Mouse (Mus musculus) ovary, postnatal 36 days (tissue): Measurements from ENCODE around the gene Dleu7.

ENCODE experiments used
- DNase-seq: peaks from one replicate; pipeline ENCODE4 v3.0.0; 2022; ENCODE audit warnings: low spot score, mixed read lengths

Dleu7 gene

DNA sequence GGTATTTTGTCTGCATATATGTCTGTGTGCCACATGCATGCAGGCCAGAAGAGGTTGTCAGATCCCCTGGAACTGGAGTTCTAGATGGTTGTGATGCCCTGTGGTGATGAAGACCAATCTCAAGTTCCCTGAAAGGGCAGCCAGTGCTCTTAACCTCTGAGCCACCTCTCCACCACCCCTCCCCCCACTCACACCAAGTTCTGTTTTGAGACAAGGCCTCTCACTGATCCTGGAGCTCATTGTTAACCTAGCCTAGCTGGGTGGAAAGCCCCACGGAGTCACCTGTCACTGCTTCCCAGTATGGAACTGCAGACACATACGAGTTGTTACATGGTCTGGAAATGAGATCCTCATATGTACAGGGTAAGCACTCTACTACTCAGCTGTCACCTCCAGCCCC, 9.9 kb downstream of the Dleu7 start:
- no peak for DNase-seq

DNA sequence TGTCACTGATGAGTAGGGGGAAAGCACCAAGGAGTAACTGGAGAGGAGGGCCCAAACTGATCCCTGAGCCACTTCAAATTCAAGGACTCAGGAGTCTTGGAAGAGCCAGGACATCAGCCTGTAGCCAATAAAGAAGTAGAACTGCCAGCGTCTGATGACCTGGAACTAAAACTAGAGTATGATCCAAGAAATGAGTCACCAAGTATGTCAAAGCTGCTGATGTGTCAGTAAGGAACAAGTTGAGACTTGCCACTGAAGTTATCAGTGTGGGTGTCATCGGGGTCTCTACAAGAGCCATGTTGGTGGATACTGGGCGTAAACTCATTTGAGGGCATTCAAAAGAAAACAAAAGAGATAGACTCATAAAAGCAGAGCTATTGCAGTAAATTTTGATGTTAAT, 19.2 kb downstream of the Dleu7 start:
- no peak for DNase-seq

DNA sequence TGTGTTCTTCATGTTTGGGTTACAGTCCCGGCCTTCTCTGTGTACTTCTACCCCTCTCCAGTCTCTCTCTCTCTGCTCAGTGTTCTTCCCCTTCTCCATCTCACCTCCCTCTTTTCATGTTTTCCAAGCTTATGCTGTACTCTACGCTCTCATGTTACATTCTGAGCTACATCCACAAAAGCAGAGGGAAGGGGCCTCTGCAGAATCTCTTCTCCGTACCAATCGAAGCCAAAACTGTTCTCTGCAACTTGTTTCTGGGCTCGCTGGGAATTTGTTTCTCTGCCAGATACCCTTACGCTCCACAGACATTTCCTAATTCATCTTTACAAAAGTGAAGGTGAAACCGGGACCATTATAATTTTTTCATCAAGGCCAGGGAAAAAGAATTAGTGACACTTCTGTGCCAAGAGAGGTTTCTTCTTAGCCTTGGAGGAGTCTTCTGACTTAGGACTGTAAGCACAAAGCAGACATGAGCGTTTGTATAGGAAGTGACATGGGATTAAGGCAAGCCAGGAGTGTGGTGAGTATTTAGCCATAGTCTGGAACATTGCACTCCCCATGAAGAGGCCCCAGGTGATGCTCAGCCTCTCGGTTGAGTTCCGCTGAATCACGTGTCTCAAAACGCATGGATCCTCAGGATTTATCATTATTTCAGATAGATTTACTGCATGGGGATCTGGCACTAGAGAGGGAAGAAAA, 22.0 kb downstream of the Dleu7 start:
- no peak for DNase-seq

DNA sequence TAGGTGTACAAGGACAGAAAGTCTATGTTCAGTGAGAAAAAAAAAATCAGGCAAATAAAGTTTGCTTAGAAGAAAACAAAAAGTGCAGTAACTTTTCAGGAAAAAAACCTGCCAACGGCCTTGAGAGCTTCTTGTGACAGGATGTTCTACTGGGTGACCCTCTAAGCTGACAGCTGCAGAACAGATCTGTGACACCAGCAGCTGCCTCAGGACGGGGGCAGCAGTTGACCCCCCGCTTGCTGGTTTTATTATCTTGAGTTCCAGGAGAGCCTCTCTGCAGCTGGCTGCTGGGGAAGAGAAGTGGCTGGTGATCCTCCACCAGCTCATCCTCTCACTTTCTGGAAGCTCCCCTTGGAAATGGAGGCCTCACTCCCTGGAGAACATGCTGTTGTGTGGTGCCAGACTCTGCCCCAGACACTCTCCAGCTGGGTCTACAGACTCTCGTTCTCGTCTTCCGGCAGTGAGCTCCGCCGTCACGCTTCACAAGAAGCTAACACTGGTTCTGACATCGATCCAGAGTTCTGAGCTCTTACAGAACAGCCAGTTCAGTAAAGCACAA, 33.8 kb downstream of the Dleu7 start:
- DNase-seq, result no peak

DNA sequence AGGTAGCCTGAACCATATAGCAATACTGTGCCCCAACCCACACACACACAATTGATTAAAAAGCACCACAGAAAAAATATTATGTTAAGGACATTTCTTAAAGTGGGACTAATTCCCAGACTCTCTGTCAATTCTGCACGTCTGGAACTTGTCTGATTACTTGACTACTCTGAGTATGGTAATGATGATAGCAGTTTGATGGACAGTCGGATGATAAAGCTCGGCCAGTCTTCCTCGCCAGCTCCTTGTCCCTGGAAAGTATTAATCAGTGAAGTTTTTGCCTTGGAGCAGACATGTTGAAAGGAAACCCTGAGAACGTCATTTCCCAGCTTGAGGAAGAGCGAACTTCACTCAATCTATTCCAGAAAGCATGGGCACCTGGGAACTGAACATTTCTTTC, 34.7 kb downstream of the Dleu7 start:
- DNase-seq, result no peak

DNA sequence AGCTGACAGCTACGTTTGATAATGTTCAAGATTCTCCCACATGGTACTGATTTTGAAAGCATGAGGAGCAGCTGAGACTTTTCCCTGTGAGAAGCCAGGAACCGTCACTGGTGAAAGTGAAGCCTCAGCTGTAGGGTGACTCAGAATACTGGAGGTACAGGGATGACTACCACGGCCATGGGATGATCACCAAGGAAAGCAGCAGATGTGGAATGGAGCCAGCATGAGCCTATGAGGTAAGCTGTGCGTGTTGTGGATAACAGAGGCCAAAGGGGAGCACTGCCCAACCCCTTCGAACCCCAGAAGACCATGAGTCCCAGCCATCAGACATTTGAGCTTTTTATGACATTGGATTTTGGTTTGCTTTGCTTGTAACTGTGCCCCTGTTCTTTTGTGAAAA, 36.8 kb downstream of the Dleu7 start:
- no peak for DNase-seq

DNA sequence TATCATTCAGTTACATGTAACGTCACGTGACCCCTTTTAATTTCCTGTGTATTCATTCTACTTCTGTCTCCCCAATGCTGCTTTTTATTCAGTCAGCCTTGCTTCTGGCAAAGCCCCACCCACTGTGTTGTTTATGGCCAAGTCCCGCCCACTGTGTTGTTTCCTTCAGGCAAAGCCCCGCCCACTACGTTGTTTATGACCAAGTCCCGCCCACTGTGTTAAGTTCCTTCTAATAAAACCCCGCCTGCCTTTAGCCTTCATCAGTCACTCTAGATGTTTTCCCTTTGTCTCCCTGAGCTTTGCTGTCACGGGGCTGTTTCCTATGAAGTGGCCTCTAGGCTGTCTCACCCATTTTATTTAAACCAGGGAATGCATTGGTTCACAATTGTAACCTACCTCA, 38.5 kb downstream of the Dleu7 start:
- no peak for DNase-seq

DNA sequence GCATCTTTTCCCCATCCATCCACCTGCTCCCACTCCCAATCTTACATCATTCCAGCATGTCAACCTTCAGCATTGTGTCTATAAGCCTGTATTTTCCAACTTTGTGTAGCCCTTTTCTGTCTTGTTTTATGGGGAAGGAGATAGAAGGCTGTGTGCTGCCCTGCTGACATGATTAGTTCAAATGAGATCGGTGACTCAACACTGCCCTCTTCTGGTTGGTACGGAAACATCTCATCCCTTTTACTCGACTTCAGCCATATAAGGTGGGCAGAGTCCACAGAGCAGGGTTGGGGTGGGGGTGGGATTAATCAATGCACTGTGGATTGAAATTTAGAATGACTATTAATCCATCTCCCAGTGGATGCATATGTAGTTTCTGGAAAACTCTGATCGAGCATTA, 40.8 kb downstream of the Dleu7 start:
- no peak for DNase-seq

DNA sequence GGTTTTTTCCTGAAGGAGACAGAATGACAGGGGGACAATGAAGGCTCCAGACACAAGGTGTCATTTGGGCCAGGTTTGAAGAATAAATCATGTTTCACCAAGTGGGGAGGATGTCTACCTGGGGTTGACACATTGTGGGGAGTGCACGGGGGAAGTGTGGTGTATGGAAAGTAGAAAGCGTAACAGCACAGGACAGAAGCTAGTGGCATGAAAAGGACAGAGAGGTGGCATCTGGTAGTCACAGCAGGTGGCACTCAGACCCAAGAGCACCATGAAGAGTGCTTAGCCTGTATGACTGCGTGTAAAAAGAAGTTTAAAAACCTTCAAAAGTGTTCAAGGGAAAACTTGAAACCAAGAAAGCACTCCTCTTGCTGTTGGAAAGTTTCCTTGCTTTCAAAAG, 42.8 kb downstream of the Dleu7 start:
- no peak for DNase-seq

DNA sequence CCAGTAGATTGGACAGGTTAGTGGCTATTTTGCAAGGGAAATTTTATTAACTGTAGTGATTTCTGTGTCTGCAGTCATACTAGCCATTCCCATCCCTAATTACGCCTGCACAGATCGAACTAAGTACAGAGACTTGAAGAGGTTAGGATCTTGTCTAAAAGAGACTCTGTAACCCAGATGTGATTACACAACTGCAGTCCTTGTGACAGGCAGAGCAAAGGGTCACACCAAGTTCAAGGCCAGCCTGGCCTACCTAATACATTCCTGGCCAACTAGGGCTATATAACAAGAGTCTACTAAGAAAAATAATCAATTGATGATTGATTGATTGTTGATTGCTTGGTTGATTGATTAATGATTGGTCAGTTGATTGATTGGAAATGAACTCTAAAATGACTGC, 43.6 kb downstream of the Dleu7 start:
- DNase-seq, result no peak

DNA sequence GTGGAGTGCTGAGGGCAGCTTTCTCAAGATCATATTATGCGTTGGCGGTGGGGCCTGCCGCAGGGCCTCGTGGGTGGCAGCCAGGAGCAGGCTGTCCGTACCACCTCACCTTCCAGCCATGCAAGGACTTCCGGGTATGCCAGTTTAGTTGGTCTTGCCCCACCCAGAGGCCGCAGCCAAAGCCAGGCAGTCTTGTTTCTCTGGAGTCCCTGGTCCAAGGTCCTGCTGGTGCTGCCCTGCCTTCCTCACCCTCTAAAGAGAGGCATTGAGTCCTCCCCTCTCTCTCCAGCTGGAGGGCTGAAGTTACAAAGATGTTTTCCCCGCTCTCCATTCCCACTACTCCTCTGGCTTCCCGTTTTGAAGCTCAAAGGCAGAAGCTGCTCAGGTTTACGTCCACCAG, 44.1 kb downstream of the Dleu7 start:
- no peak for DNase-seq

DNA sequence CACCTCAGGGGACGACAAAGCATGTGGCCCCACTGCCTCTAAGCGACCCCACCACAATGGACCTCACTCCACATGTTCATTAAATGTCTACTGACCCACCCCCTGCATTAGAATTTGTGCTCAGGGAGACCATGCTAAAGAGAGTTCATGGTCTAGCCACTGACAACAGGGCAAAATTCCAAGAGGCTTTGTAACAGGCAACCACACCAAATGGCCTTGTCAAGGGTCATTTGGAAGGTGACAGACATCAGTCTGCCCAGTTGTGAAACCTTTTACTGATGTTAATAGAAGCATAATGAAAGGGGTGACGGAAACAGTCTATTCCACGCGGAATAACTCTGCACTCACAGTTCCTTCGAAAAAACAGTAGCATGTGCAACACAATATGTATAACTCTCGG, 44.5 kb downstream of the Dleu7 start:
- DNase-seq, result no peak

DNA sequence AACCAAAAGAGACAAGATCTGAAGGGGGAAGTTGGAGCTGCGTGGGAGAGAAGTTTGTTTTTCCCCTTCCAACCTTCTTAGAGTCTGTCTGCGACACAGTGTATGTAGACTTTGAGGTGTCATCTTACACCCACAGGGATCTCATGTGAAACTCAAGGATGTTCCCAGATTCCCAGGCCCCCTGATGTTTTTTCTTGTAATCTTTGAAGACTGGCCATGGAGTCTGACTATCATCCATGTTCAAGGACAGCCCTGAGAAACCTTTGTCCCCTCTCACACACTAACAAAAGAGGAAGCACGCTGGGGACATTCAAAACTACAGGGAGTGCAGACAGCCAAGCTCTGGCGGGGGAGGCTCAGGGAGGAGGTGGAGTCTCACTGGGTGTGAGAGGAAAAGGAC, 47.3 kb downstream of the Dleu7 start:
- DNase-seq, result peak; percentile 38

DNA sequence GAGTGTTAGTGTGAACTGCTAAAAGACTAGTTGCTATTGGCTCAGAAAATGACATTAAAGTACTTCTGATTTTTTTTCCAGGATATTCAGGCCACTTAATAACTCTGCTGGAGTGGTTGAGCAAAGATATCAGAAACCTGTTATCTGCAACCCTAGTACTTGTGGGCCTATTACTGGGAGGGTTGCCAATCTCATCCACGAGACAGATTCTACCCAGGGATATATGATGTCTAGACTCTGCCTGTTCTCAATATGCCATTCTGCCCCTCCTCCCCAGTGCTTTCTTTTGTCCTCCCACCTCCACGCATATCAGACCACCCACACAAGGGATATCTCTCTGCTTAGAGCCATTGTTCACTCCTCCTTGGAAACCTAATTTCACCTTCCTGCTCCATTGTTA, 49.3 kb downstream of the Dleu7 start:
- DNase-seq, result no peak

DNA sequence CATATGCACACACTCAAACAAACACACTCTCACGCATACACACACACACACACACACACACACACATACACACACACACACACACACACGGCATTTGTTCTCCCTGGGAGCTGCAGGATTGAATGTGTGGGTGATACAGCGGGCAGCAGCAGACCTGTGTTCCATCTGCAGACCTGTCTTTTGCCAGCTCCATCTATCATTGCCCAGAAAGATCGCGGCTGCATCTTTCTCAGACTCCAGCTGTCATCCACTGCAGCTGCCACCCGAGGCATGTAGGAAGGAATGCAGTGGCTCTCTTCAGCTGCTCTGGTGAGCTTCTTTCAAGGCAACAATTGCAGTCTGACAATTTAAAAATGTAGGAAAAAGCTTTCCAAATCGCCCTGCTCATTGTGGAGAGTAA, 56.9 kb downstream of the Dleu7 start:
- DNase-seq, result no peak

DNA sequence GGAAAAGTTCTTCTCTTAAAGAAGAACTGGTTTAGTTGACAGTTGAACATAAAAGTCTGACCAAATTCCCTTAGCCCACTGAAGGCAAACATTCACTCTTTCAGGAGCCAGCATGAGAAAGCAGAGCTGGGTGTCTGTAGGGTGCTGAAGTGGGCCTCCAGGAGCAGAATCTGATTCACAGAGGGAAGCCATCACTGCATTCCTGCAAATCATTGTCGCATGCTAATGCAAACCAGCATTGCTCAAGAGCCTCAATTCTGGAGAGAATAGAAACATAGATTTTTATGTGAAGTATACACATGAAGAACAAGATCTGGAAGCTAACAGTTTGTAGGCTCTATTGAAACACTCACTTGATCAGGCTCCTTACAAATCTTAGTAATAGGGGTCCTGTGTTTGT, 57.6 kb downstream of the Dleu7 start:
- no peak for DNase-seq

DNA sequence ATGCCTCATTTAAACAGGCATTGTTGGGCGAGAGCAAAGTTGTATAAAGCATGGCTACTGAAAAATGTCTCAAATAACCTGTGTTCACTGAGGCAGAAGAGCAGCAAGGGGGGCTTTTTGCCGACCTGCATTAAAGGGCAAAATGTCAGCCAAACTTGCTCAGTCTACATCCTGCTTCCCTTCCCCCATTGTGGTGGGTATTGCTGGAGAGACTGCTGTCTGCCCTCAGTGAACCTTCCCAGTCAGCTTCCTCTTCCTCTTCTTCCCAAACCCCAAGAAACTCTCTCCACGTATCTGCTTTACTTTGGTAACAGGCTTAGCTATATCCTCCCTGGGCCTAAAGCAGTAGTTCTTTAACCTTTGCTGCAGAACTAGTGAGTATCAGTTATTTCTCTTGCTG, 61.9 kb downstream of the Dleu7 start:
- DNase-seq, result no peak

DNA sequence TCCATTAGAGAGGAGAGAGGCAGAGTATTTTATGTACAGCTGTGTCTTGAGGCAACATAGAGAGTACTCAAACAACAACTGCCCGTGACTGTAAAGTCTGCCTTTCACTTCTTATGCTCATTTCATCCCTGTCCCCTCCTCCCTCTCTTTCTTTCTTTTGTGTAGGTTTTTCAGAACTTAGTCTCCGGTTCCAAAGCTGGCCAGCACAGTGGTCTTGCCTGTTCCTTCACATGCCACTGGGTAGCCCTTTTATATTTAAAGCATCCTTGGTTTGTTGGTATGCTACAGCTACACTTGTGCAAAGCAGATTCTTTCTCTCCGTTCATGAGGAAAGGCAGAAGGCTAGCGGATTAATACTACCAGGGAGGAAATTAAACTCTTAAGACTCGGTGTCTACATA, 65.7 kb downstream of the Dleu7 start:
- no peak for DNase-seq

DNA sequence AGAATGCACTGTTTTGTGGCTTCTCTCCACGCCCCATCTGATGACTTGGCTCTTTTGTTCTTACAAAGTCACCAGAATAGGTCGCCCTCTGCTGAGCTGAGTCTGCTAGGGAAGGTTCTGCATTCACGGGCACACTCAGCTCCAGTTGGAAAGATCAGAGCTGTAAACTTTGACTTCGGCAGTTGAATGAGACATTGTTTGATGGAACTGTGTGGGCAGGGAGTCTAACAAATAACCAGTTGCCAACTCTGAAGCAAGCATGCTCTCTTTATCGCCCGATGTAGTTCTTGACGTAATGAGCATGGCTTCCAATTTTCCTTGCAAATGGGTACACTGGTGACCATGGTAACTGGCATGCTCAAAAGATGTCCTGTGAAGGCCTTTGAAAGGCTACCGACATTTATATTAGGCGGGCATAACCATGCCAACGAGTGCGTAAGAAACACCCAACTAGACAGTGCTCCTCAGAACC, 66.2 kb downstream of the Dleu7 start:
- DNase-seq, result no peak
